Mouse (Mus musculus): Measurements from ENCODE around the gene Vps16. TPM values are rescaled to one million over a fixed set of nuclear protein-coding genes. Genes with fewer than 3 reads are reported as not detected.

Gene Vps16
- polyA plus RNA-seq, 1 experiment from 2014 or later: 89.2 TPM

Other genes starting within 250 kb of the Vps16 start
- 844 and 891 TPM in 2 replicates for gene Snrpb, start 244.9 kb upstream of the Vps16 start, polyA plus RNA-seq (2014; fragmentation: Nextera tagmentation; extraction: Ambion mirVana)
- not detected in 2 replicates for gene Tmc2, start 229.1 kb upstream of the Vps16 start, polyA plus RNA-seq (2014; fragmentation: Nextera tagmentation; extraction: Ambion mirVana)
- 383 and 407 TPM in 2 replicates for gene Nop56, start 149.9 kb upstream of the Vps16 start, polyA plus RNA-seq (2014; fragmentation: Nextera tagmentation; extraction: Ambion mirVana)
- gene Idh3b, start 139.8 kb upstream of the Vps16 start, polyA plus RNA-seq (2014; fragmentation: Nextera tagmentation; extraction: Ambion mirVana): 145 and 148 TPM in 2 replicates
- 1.8 and 2.1 TPM in 2 replicates for gene Ebf4, start 129.2 kb upstream of the Vps16 start, polyA plus RNA-seq (2014; fragmentation: Nextera tagmentation; extraction: Ambion mirVana)
- gene Cpxm1, start 26.8 kb upstream of the Vps16 start, polyA plus RNA-seq (2014; fragmentation: Nextera tagmentation; extraction: Ambion mirVana): 62.3 and 64.2 TPM in 2 replicates
- not detected in 2 replicates for gene Gm28372, start 19.1 kb upstream of the Vps16 start, polyA plus RNA-seq (2014; fragmentation: Nextera tagmentation; extraction: Ambion mirVana)
- not detected in 2 replicates for gene 1700020A23Rik, start 19.1 kb upstream of the Vps16 start, polyA plus RNA-seq (2014; fragmentation: Nextera tagmentation; extraction: Ambion mirVana)
- gene Tmem239, start 17.9 kb upstream of the Vps16 start, polyA plus RNA-seq (2014; fragmentation: Nextera tagmentation; extraction: Ambion mirVana): 0.11 TPM in 1 of 2 replicates, not detected in the other
- gene Pced1a, start 362 bp downstream of the Vps16 start, polyA plus RNA-seq (2014; fragmentation: Nextera tagmentation; extraction: Ambion mirVana): 10.9 and 11.4 TPM in 2 replicates
- 88.6 and 98.5 TPM in 2 replicates for gene Ptpra, start 25.9 kb downstream of the Vps16 start, polyA plus RNA-seq (2014; fragmentation: Nextera tagmentation; extraction: Ambion mirVana)
- gene Mrps26, start 139.4 kb downstream of the Vps16 start, polyA plus RNA-seq (2014; fragmentation: Nextera tagmentation; extraction: Ambion mirVana): 80.2 and 90.2 TPM in 2 replicates
- not detected in 2 replicates for gene Oxt, start 151.8 kb downstream of the Vps16 start, polyA plus RNA-seq (2014; fragmentation: Nextera tagmentation; extraction: Ambion mirVana)
- gene Avp, start 158.2 kb downstream of the Vps16 start, polyA plus RNA-seq (2014; fragmentation: Nextera tagmentation; extraction: Ambion mirVana): not detected in 2 replicates
- gene Fastkd5, start 205.7 kb downstream of the Vps16 start, polyA plus RNA-seq (2014; fragmentation: Nextera tagmentation; extraction: Ambion mirVana): 23.4 and 24.9 TPM in 2 replicates
- 16.6 and 21.1 TPM in 2 replicates for gene Ubox5, start 205.7 kb downstream of the Vps16 start, polyA plus RNA-seq (2014; fragmentation: Nextera tagmentation; extraction: Ambion mirVana)
- gene Lzts3, start 218.5 kb downstream of the Vps16 start, polyA plus RNA-seq (2014; fragmentation: Nextera tagmentation; extraction: Ambion mirVana): 0.88 and 1.1 TPM in 2 replicates
- 50.7 and 52.5 TPM in 2 replicates for gene Ddrgk1, start 240.3 kb downstream of the Vps16 start, polyA plus RNA-seq (2014; fragmentation: Nextera tagmentation; extraction: Ambion mirVana)
- gene Itpa, start 243.3 kb downstream of the Vps16 start, polyA plus RNA-seq (2014; fragmentation: Nextera tagmentation; extraction: Ambion mirVana): 149 and 157 TPM in 2 replicates